In the genomic region with DNA sequence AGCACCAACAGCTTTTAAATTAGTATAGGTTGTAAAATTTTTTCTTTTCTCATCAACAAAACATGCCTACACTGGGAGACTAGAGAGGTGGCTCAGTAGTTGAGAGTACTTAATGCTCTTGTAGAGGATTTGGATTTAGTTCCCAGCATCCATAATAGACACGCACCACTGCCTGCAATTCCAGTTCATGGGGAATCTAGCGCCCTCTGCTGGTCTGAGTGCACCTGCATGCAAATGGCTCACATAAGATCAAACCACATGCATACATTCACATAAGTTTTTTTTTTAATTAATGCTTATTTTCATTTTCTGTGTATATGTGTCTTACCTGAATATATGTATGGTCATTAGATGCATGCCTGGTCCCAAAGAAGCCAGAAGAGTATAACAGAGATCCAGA, we compare ENCODE assay signal across 10 mouse cellular contexts. TPM values are rescaled to one million over a fixed set of nuclear protein-coding genes. Genes with fewer than 3 reads are reported as not detected.
DNase-seq lines count a peak whose midpoint lies in the region; ATAC-seq and TF ChIP-seq lines count a peak whose summit lies in the region.
"Had no signal": no experiment of that assay in that cellular context is flagged by ENCODE, and none has a peak within 500 bp of the region (broad histone marks: within the 10 kb centered on the region; RNA-seq: fewer than 3 reads in every experiment).

No protein-coding gene starts in this region.

- no peak overlapping the region for H3K9ac ChIP-seq in hindbrain, embryonic 12.5 days

- TF ChIP-seq CTCF in layer of hippocampus, adult 2 months (conservative IDR thresholded peaks at IDR 0.05) = peak; percentile 75

- no peak for ATAC-seq in hindbrain, embryonic 12.5 days (ENCODE audit: low FRiP score)

- DNase-seq in adrenal gland, adult (ENCODE audit: inconsistent age in 2 of 2, low spot score in 1 of 2) = peak; percentile 33 to 76
- no peak for DNase-seq in adrenal gland, postnatal 4 days (ENCODE audit: low spot score in 2 of 2)
- DNase-seq in layer of hippocampus, adult 2 months (ENCODE audit: low spot score in 2 of 2) = no peak
- no peak for DNase-seq in layer of hippocampus, adult 18-20 months (ENCODE audit: low spot score in 2 of 2)
- peak; percentile 29 for DNase-seq in adrenal gland, adult 2 months
- DNase-seq in induced T-regulatory cell, adult 2 months (ENCODE audit: low read depth) = peak; percentile 69
- DNase-seq in splenic B cell, adult 2 months (ENCODE audit: low read depth, low spot score) = peak; percentile 48

- H3K4me3 ChIP-seq in layer of hippocampus, adult 2 months = no peak overlapping the region
- H3K4me3 ChIP-seq in hindbrain, embryonic 12.5 days = no peak overlapping the region
- H3K4me3 ChIP-seq: myocyte had no signal

- H3K27ac ChIP-seq in layer of hippocampus, adult 2 months = no peak overlapping the region
- H3K27ac ChIP-seq in hindbrain, embryonic 12.5 days = no peak overlapping the region

- no peaks in the 10 kb centered on the region for H3K4me1 ChIP-seq in hindbrain, embryonic 12.5 days

- no peaks in the 10 kb centered on the region for H3K36me3 ChIP-seq in splenic B cell, adult 2 months (ENCODE audit: control insufficient read depth, insufficient read depth, low read length, poor library complexity, severe bottlenecking)
- H3K36me3 ChIP-seq in hindbrain, embryonic 12.5 days = no peaks in the 10 kb centered on the region

- H3K9me3 ChIP-seq in hindbrain, embryonic 12.5 days (replicated peaks) = no peaks in the 10 kb centered on the region

- no peak overlapping the region for H3K4me2 ChIP-seq in hindbrain, embryonic 12.5 days (replicated peaks)

- no peaks in the 10 kb centered on the region for H3K27me3 ChIP-seq in splenic B cell, adult 2 months (ENCODE audit: control insufficient read depth, insufficient read depth, low read length, poor library complexity, severe bottlenecking)
- peaks cover 9% of the 10 kb centered on the region for H3K27me3 ChIP-seq in hindbrain, embryonic 12.5 days

- 32% methylated on average over 2 of the region's 2 CpGs for WGBS in hindbrain, embryonic 12.5 days

RNA-seq across cellular contexts. Expression of a gene that starts 13.2 kb away (rescaled TPM):
- under 1 TPM; 0.08 to 0.23 TPM for total RNA-seq in adrenal gland, postnatal 4 days (2021)
- not detected for total RNA-seq in layer of hippocampus, adult 2 months (2021)
- under 1 TPM in 1 of 2 experiments, not detected in 1; 0.05 TPM for total RNA-seq in layer of hippocampus, adult 18-20 months (2021)
- total RNA-seq in adrenal gland, adult 2 months (2021) = not detected
- 0.01 TPM in 1 of 2 replicates, not detected in the other for polyA plus RNA-seq in adrenal gland, adult 2 months (2012; rRNA removed)
- not detected in 2 replicates for polyA plus RNA-seq in hindbrain, embryonic 12.5 days (2016; fragmentation: Nextera tagmentation; extraction: Ambion mirVana)
- polyA plus RNA-seq: myocyte had no signal

RNA-seq across cellular contexts. Expression of a gene that starts 26.1 kb away (rescaled TPM):
- 100 to 1,000 TPM in 1 of 2 experiments, 10 to 100 TPM in 1; 98.5 to 107 TPM for total RNA-seq in adrenal gland, postnatal 4 days (2021)
- total RNA-seq in layer of hippocampus, adult 2 months (2021) = 10 to 100 TPM; 52.5 to 60.1 TPM
- 10 to 100 TPM; 55.4 to 56.7 TPM for total RNA-seq in layer of hippocampus, adult 18-20 months (2021)
- total RNA-seq in adrenal gland, adult 2 months (2021) = 10 to 100 TPM; 65.1 to 90.8 TPM
- polyA plus RNA-seq in adrenal gland, adult 2 months (2012; rRNA removed) = 199 and 200 TPM in 2 replicates
- 36.1 and 41.7 TPM in 2 replicates for polyA plus RNA-seq in hindbrain, embryonic 12.5 days (2016; fragmentation: Nextera tagmentation; extraction: Ambion mirVana)

RNA-seq across cellular contexts. Expression of a gene that starts 26.2 kb away (rescaled TPM):
- total RNA-seq in adrenal gland, postnatal 4 days (2021) = 1 to 10 TPM; 2.1 to 2.5 TPM
- 100 to 1,000 TPM; 518 to 547 TPM for total RNA-seq in layer of hippocampus, adult 2 months (2021)
- total RNA-seq in layer of hippocampus, adult 18-20 months (2021) = 100 to 1,000 TPM; 486 to 548 TPM
- total RNA-seq in adrenal gland, adult 2 months (2021) = 1 to 10 TPM in 1 of 2 experiments, under 1 TPM in 1; 0.32 to 1.5 TPM
- polyA plus RNA-seq in adrenal gland, adult 2 months (2012; rRNA removed) = 1.5 and 1.6 TPM in 2 replicates
- polyA plus RNA-seq in hindbrain, embryonic 12.5 days (2016; fragmentation: Nextera tagmentation; extraction: Ambion mirVana) = 0.35 and 0.39 TPM in 2 replicates
- total RNA-seq: hematopoietic stem cell, adult 5-6 weeks had no signal

Comparison
In these comparisons a context has a peak if more than half of its experiments do, and no peak if none do; other contexts are left out.
1. DNase-seq: peak in adrenal gland, adult (2 of 2), adrenal gland, adult 2 months (single experiment), induced T-regulatory cell, adult 2 months (single experiment) and splenic B cell, adult 2 months (single experiment); none in adrenal gland, postnatal 4 days (0 of 2), layer of hippocampus, adult 2 months (0 of 2) and layer of hippocampus, adult 18-20 months (0 of 2).
2. RNA of a gene that starts 26.2 kb away (total RNA-seq): 486 to 548 TPM in layer of hippocampus, adult 18-20 months and 518 to 547 TPM in layer of hippocampus, adult 2 months; 2.1 to 2.5 TPM in adrenal gland, postnatal 4 days and 0.32 to 1.5 TPM in adrenal gland, adult 2 months; every median in the first group is over 100 times any median in the second.